Mouse (Mus musculus): Measurements from ENCODE around the gene Avp. TPM values are rescaled to one million over a fixed set of nuclear protein-coding genes. Genes with fewer than 3 reads are reported as not detected.

Gene Avp
- polyA plus RNA-seq, 1 experiment: not detected

- H3K36me3 ChIP-seq (ENCODE audit: control insufficient read depth, insufficient read depth, low read length): peaks cover 30% of the 10 kb centered on the region
- no peaks in the 10 kb centered on the region for H3K27me3 ChIP-seq (ENCODE audit: control insufficient read depth, insufficient read depth, low read length)
- 81% methylated on average over 3 of the region's 3 CpGs for WGBS
- H3K4me3 ChIP-seq (ENCODE audit: low read depth, low read length): no peak overlapping the region
- H3K4me1 ChIP-seq (ENCODE audit: control insufficient read depth, insufficient read depth, insufficient read length, low read length): no peaks in the 10 kb centered on the region
- H3K27ac ChIP-seq (ENCODE audit: insufficient read depth, low read depth, low read length): no peak overlapping the region
- TF ChIP-seq CTCF (IDR thresholded peaks at IDR 0.05; ENCODE audit: extremely low read depth, insufficient read length, insufficient replicate concordance, low read depth, low read length) (no peak), POLR2A (IDR thresholded peaks at IDR 0.05; ENCODE audit: low read depth, low read length) (no peak)
Observed at GRCm38 (mm10) chr2:130536890-130537289, 45.5 kb downstream of the Avp start.

DNA sequence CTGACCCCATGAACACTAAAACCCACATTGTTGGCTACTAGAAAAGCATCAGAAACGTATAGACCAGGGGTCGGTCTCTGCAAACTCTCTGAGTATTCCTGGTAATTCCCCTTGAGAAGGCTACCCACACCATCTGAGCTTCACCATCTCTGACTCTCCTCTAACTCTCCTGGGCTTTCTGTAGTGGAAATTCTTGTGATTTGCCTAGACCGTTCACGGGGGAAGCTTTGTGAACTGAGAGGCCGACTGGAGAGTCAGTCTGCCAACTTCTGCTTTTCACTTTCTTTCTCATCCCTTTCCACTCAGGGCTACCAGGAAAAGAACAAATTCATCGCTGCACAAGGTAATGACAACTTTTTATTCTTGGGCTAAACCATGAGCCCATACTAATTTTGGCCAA is 47.3 kb downstream of the Avp start:
- no peak overlapping the region for H3K27ac ChIP-seq (ENCODE audit: insufficient read depth, low read depth, low read length)
- H3K4me3 ChIP-seq (ENCODE audit: low read depth, low read length): no peak overlapping the region
- WGBS: 90% methylated on average over 6 of the region's 6 CpGs
- no peak for TF ChIP-seq POLR2A (IDR thresholded peaks at IDR 0.05; ENCODE audit: low read depth, low read length)
- H3K27me3 ChIP-seq (ENCODE audit: control insufficient read depth, insufficient read depth, low read length): no peaks in the 10 kb centered on the region
- H3K4me1 ChIP-seq (ENCODE audit: control insufficient read depth, insufficient read depth, insufficient read length, low read length): no peaks in the 10 kb centered on the region
- peaks cover 22% of the 10 kb centered on the region for H3K36me3 ChIP-seq (ENCODE audit: control insufficient read depth, insufficient read depth, low read length)

GRCm38 (mm10) chr2:130532201-130532600 is 50.2 kb downstream of the Avp start:
- peaks cover 21% of the 10 kb centered on the region for H3K36me3 ChIP-seq (ENCODE audit: control insufficient read depth, insufficient read depth, low read length)
- no peak overlapping the region for H3K4me3 ChIP-seq (ENCODE audit: low read depth, low read length)
- 64% methylated on average over 2 of the region's 2 CpGs for WGBS
- no peaks in the 10 kb centered on the region for H3K4me1 ChIP-seq (ENCODE audit: control insufficient read depth, insufficient read depth, insufficient read length, low read length)
- no peak overlapping the region for H3K27ac ChIP-seq (ENCODE audit: insufficient read depth, low read depth, low read length)
- TF ChIP-seq CTCF (IDR thresholded peaks at IDR 0.05; ENCODE audit: extremely low read depth, insufficient read length, insufficient replicate concordance, low read depth, low read length) (no peak), POLR2A (IDR thresholded peaks at IDR 0.05; ENCODE audit: low read depth, low read length) (no peak)
- no peaks in the 10 kb centered on the region for H3K27me3 ChIP-seq (ENCODE audit: control insufficient read depth, insufficient read depth, low read length)

Other genes with a start within 250 kb of the Avp start
- gene Cpxm1, start 185.0 kb downstream of the Avp start, polyA plus RNA-seq (2012; rRNA removed): 2.2 and 2.9 TPM in 2 replicates
- gene Gm28372, start 177.3 kb downstream of the Avp start, polyA plus RNA-seq (2012; rRNA removed): not detected in 2 replicates
- gene 1700020A23Rik, start 177.3 kb downstream of the Avp start, polyA plus RNA-seq (2012; rRNA removed): not detected in 2 replicates
- gene Tmem239, start 176.1 kb downstream of the Avp start, polyA plus RNA-seq (2012; rRNA removed): not detected in 2 replicates
- 22.5 and 38.8 TPM in 2 replicates for gene Vps16, start 158.2 kb downstream of the Avp start, polyA plus RNA-seq (2012; rRNA removed)
- gene Pced1a, start 157.9 kb downstream of the Avp start, polyA plus RNA-seq (2012; rRNA removed): 8.5 and 11.6 TPM in 2 replicates
- gene Ptpra, start 132.3 kb downstream of the Avp start, polyA plus RNA-seq (2012; rRNA removed): 15.0 and 21.8 TPM in 2 replicates
- 38.0 and 82.5 TPM in 2 replicates for gene Mrps26, start 18.8 kb downstream of the Avp start, polyA plus RNA-seq (2012; rRNA removed)
- gene Oxt, start 6.4 kb downstream of the Avp start, polyA plus RNA-seq (2012; rRNA removed): not detected in 2 replicates
- 0.70 and 0.74 TPM in 2 replicates for gene Fastkd5, start 47.5 kb upstream of the Avp start, polyA plus RNA-seq (2012; rRNA removed)
- gene Ubox5, start 47.5 kb upstream of the Avp start, polyA plus RNA-seq (2012; rRNA removed): 2.0 and 3.4 TPM in 2 replicates
- 27.0 and 50.3 TPM in 2 replicates for gene Lzts3, start 60.2 kb upstream of the Avp start, polyA plus RNA-seq (2012; rRNA removed)
- gene Ddrgk1, start 82.1 kb upstream of the Avp start, polyA plus RNA-seq (2012; rRNA removed): 29.3 and 55.9 TPM in 2 replicates
- 9.5 and 16.2 TPM in 2 replicates for gene Itpa, start 85.1 kb upstream of the Avp start, polyA plus RNA-seq (2012; rRNA removed)
- gene Slc4a11, start 115.0 kb upstream of the Avp start, polyA plus RNA-seq (2012; rRNA removed): 0.47 and 6.0 TPM in 2 replicates

All from small intestine, adult 2 months (tissue).